Mouse (Mus musculus) skeletal muscle tissue, postnatal 0 days (tissue): ENCODE data around the gene Olfr352. TPM values are rescaled to one million over a fixed set of nuclear protein-coding genes. Genes with fewer than 3 reads are reported as not detected.

Experiments
- polyA plus RNA-seq: library from polyadenylated mRNA; unstranded; fragments of >200 nt; fragmentation: Nextera tagmentation; extraction: Ambion mirVana; gene quantifications from 2 replicates; pipeline ENCODE4 v1.2.1, GENCODE M21; 2015

Gene Olfr352
- not detected in 2 replicates for polyA plus RNA-seq

DNA sequence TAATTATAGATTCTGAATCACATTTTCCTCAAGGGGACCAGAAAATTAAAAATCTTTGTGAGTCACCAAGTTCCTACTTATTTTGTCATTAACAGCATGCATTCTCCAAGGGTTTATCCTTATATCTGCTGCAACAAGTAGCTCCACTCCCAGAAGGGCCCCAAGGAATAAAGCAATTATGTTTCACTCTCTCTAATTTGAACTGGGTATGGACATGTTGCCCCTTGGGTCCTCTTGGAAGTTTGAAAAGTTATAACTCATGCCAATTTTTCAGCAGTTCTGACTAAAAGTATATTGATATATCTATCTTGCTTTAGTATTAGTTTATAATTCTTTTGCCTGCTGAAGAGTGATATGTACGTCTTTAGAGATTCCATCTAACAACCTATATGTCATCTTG is at the start of gene Olfr352:
Gene Olfr352 (plus strand): TSS at position 301 of the 400 bp plus-strand sequence.

GRCm38 (mm10) chr2:36846010-36846409 is 22.2 kb upstream of the Olfr352 start, which contains the start of gene Olfr350:
Olfr350 (plus strand) TSS chr2:36846310.

GRCm38 (mm10) chr2:36862560-36862959 is 5.7 kb upstream of the Olfr352 start, which contains the start of gene Olfr351:
Olfr351 (minus strand) TSS chr2:36862660.

GRCm38 (mm10) chr2:36892836-36893235 is 24.6 kb downstream of the Olfr352 start, which contains the start of gene Olfr353:
Olfr353 (minus strand) TSS chr2:36892936.

DNA sequence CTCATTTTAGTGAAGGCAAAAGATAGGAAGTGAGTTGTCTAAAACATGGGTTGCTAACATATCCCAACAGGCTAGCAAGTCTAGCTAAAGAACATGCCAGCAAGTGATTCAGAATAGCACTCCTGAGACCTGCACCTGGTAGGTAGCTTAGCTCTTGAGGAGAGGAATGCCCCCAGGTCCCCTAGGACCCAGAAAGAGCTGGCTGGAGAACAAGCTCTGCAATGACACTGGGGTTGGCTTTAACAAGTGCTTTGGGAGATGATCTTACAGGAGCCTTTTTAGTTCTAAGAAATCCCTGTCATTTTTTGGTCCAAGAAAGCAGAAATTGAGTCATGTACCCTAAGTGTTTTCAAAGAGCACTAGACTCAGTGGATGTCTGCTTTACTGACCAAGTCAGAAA is 37.1 kb downstream of the Olfr352 start, which contains the start of gene Olfr354:
Gene Olfr354 (plus strand): TSS at position 301 of the 400 bp plus-strand sequence.

Other genes starting within 250 kb of the Olfr352 start
- gene Olfr345, start 228.4 kb upstream of the Olfr352 start, polyA plus RNA-seq: not detected in 2 replicates
- gene Olfr346, start 182.7 kb upstream of the Olfr352 start, polyA plus RNA-seq: not detected in 2 replicates
- not detected in 2 replicates for gene Olfr347, start 136.6 kb upstream of the Olfr352 start, polyA plus RNA-seq
- not detected in 2 replicates for gene Olfr348, start 84.2 kb upstream of the Olfr352 start, polyA plus RNA-seq
- gene Olfr50, start 77.9 kb upstream of the Olfr352 start, polyA plus RNA-seq: not detected in 2 replicates
- not detected in 2 replicates for gene Olfr3, start 51.4 kb upstream of the Olfr352 start, polyA plus RNA-seq
- not detected in 2 replicates for gene Olfr350, start 22.1 kb upstream of the Olfr352 start, polyA plus RNA-seq
- gene Olfr351, start 5.8 kb upstream of the Olfr352 start, polyA plus RNA-seq: not detected in 2 replicates
- not detected in 2 replicates for gene Olfr353, start 24.5 kb downstream of the Olfr352 start, polyA plus RNA-seq
- not detected in 2 replicates for gene Olfr354, start 37.2 kb downstream of the Olfr352 start, polyA plus RNA-seq
- gene Olfr355, start 60.4 kb downstream of the Olfr352 start, polyA plus RNA-seq: not detected in 2 replicates
- gene Olfr356, start 68.7 kb downstream of the Olfr352 start, polyA plus RNA-seq: not detected in 2 replicates
- gene Olfr357, start 125.4 kb downstream of the Olfr352 start, polyA plus RNA-seq: not detected in 2 replicates
- not detected in 2 replicates for gene Olfr358, start 140.9 kb downstream of the Olfr352 start, polyA plus RNA-seq
- gene Olfr360, start 197.3 kb downstream of the Olfr352 start, polyA plus RNA-seq: not detected in 2 replicates
- not detected in 2 replicates for gene Olfr361, start 220.8 kb downstream of the Olfr352 start, polyA plus RNA-seq
- not detected in 2 replicates for gene Olfr362, start 249.4 kb downstream of the Olfr352 start, polyA plus RNA-seq